Mouse (Mus musculus) monocyte, adult 2 months (primary cell): ENCODE measurements around the gene Sp1.

Experiments
- DNase-seq, 2 experiments: peaks; one replicate each; pipeline ENCODE4 v3.0.0; 2022; ENCODE audit warnings: low spot score in 2 of 2, low read depth in 1 of 2

Gene Sp1

DNA sequence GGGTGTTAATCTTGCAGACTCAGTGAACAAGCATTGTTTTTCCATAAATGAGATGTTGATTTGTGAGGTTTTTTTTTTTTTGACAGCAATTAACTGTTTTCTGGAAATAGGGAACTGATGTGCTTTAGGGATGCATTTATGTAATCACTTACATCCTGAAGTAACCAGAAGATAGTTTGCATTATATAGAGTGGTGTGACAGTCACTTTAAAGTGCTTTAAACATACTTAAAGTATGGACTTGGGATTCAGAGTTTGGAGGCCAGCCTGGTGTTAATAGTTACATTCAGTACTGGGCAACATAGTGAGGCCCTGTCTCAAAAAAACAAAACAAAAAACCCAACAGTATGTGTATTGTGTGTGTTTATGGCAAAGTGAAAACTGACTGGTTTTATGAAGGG, 65.8 kb downstream of the Sp1 start:
- no peak for DNase-seq

DNA sequence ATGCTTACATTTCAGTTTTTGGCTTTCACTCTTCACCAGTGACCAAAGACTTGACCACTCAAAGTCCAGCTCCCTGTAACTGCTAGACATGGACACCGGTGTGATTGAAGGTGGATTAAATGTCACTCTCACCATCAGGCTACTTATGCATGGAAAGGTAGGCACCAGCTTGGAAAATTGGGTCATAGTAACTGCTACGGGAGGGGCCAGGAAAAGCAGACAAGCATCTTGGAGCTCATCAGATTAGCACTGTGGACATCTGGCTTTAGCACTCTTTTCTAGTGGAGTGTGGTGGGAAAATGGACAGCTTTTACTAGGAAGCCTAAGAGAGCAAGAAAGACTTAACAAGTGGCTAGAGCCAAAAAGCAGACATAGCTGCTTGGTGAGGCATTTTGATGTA, 67.3 kb downstream of the Sp1 start:
- DNase-seq, result no peak

DNA sequence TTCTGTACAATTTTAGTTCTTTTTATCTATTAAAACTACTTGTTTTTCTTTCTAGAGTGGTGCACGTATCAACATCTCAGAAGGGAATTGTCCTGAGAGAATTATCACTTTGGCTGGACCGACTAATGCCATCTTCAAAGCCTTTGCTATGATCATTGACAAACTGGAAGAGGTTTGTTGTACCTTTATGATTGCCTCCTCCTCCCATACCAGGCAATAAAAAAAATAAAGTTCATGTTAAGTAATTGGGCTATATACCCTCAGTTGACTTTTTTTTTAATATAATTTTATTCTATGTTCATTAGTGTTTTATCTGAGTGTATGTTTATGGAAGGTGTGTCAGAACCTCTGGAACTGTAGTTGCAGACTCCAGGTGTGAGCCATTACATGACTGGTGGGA, 68.6 kb downstream of the Sp1 start:
- DNase-seq, result no peak

DNA sequence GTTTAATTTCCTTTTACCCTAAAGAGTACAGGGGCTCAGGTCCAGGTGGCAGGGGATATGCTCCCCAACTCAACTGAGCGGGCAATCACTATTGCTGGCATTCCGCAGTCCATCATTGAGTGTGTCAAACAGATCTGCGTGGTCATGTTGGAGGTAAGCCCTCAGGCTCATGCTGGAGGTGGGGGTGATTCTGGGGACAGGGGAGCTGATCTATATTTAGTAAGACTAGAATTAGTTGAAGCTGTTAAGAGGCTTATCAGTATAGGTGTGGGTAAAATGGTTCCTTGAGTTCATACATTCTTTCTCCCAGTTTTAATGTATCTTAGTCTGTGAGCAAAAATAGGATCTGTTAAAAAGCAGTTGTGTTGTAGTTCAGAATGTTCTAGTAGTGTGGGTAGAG, 77.2 kb downstream of the Sp1 start:
- DNase-seq, result no peak

DNA sequence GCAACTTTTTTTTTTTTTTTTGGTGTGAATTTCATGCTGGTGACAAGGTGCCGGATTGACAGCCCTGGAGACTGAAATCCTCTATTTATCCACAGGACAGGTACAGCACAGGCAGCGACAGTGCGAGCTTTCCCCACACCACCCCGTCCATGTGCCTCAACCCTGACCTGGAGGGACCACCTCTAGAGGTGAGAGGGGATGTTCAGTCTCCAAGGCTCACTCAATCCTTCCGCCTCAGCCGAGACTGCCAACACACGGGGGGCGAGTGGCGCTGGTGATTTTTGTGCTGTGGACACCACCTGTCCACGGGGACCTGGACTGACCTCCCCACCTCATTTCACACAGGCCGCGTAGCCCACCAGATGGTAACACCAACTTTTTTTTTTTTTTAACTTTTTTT, 79.9 kb downstream of the Sp1 start:
- DNase-seq, result no peak
